Mouse (Mus musculus) CH12.LX (cell line): Measurements from ENCODE around the gene Tpi1.

Experiments used
- CHD1 ChIP-seq: IDR thresholded peaks from 2 replicates; pipeline ENCODE4 v1.6.1; 2012; ENCODE audit warnings: low read depth, low read length, improper control_type of control experiment, inconsistent platforms
- ELF1 ChIP-seq: IDR thresholded peaks from 2 replicates; pipeline ENCODE4 v1.6.1; 2014; ENCODE audit warnings: low read depth, mild to moderate bottlenecking, inconsistent platforms, low read length, improper control_type of control experiment
- MAX ChIP-seq: IDR thresholded peaks from 2 replicates; pipeline ENCODE4 v1.6.1; 2011; ENCODE audit warnings: low read length, improper control_type of control experiment
- POLR2A ChIP-seq: IDR thresholded peaks from 2 replicates; pipeline ENCODE4 v1.6.1; 2011; ENCODE audit warnings: low read depth, mild to moderate bottlenecking, improper control_type of control experiment, low read length
- POLR2AphosphoS2 ChIP-seq: IDR thresholded peaks from 2 replicates; pipeline ENCODE4 v1.6.1; 2011; ENCODE audit warnings: low read depth, low read length, improper control_type of control experiment
- TBP ChIP-seq: conservative IDR thresholded peaks from 2 replicates; pipeline ENCODE4 v1.6.1; 2011; ENCODE audit warnings: low read depth, low read length, improper control_type of control experiment
- USF1 ChIP-seq: IDR thresholded peaks from 2 replicates; pipeline ENCODE4 v1.6.1; 2014; ENCODE audit warnings: low read depth, mild to moderate bottlenecking, inconsistent platforms, low read length, improper control_type of control experiment
- USF2 ChIP-seq: conservative IDR thresholded peaks from 2 replicates; pipeline ENCODE4 v1.6.1; 2011; ENCODE audit warnings: low read depth, low read length, improper control_type of control experiment
- ZKSCAN1 ChIP-seq: IDR thresholded peaks from 2 replicates; pipeline ENCODE4 v1.6.1; 2012; ENCODE audit warnings: low read depth, inconsistent platforms, low read length, improper control_type of control experiment, borderline replicate concordance

- no peak for TF ChIP-seq TBP
- TF ChIP-seq ZKSCAN1: no peak
- no peak for TF ChIP-seq USF1
- no peak for TF ChIP-seq USF2
- TF ChIP-seq MAX: no peak
- no peak for TF ChIP-seq POLR2AphosphoS2
- TF ChIP-seq CHD1: no peak
- peak; percentile 38; the same call in 1 of the 2 replicates for TF ChIP-seq POLR2A
- no peak for TF ChIP-seq ELF1
These were observed 26.4 kb upstream of the Tpi1 start, which contains the start of gene Gnb3 for GRCm38 (mm10) chr6:124840241-124841167.
